Mouse (Mus musculus) hindbrain, embryonic 12.5 days (tissue): Measurements from ENCODE around the gene Sgsm2. TPM values are rescaled to one million over a fixed set of nuclear protein-coding genes. Genes with fewer than 3 reads are reported as not detected.

ENCODE experiments used
- ATAC-seq: fragments of 200-750 bp; cut with Nextera tagmentation; 2 replicates; pipeline ENCODE4 v1.8.0; 2017; ENCODE audit warnings: moderate TSS enrichment; ENCODE audit not compliant: low FRiP score
- H3K27ac ChIP-seq: fragments of 300-500 bp; sonication (generic); 2 replicates; pipeline ENCODE4 v1.5.1; 2016; ENCODE audit warnings: mild to moderate bottlenecking
- H3K27me3 ChIP-seq: fragments of 300-500 bp; sonication (generic); 2 replicates; pipeline ENCODE4 v1.6.1; 2016; ENCODE audit warnings: mild to moderate bottlenecking
- H3K36me3 ChIP-seq: fragments of 300-500 bp; sonication (generic); 2 replicates; pipeline ENCODE4 v1.6.1; 2016; ENCODE audit warnings: mild to moderate bottlenecking
- H3K4me1 ChIP-seq: fragments of 300-500 bp; sonication (generic); 2 replicates; pipeline ENCODE4 v1.6.1; 2016
- H3K4me2 ChIP-seq: fragments of 300-500 bp; sonication (generic); replicated peaks from 2 replicates; pipeline ENCODE4 v1.6.1; 2016; ENCODE audit warnings: mild to moderate bottlenecking
- H3K4me3 ChIP-seq: fragments of 300-500 bp; sonication (generic); 2 replicates; pipeline ENCODE4 v1.5.1; 2016; ENCODE audit warnings: mild to moderate bottlenecking
- H3K9ac ChIP-seq: fragments of 300-500 bp; sonication (generic); 2 replicates; pipeline ENCODE4 v1.6.1; 2016; ENCODE audit warnings: mild to moderate bottlenecking, moderate library complexity
- H3K9me3 ChIP-seq: fragments of 300-500 bp; sonication (generic); replicated peaks from 2 replicates; pipeline ENCODE4 v1.6.1; 2016; ENCODE audit warnings: mild to moderate bottlenecking
- WGBS: fragments of 180-500 bp; shearing (Covaris S2); methylation state at CpG from one replicate; pipeline ENCODE4 v1.1.7; 2016; 5-methylcytosine and 5-hydroxymethylcytosine counted together
- polyA plus RNA-seq: library from polyadenylated mRNA; unstranded; fragments of >200 nt; fragmentation: Nextera tagmentation; extraction: Ambion mirVana; gene quantifications from 2 replicates; pipeline ENCODE4 v1.2.1, GENCODE M21; 2016

The Sgsm2 gene
- polyA plus RNA-seq, 1 experiment from 2014 or later, result 16.1 TPM

DNA sequence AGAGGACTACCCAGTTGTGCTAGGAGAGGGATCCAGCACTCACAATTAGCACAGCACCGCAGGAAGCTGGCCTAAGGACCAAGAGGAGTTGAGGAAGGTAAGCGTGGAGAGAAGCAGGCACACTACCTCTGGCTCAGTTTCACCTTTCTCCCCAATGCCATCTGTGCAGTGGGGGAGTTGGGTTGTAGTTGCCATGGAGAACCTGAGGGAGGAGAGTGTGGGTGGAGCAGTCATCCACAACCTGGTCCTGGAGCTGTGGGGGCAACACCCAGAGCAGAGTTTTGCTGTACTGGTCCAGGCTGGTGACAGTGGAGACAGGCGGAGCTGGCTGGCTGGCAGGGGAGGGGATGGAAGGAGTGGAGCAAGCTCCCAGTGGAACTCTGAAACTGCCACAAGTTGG is 22.2 kb downstream of the Sgsm2 start:
- no peaks in the 10 kb centered on the region for H3K36me3 ChIP-seq
- H3K4me2 ChIP-seq, result no peak overlapping the region
- H3K4me1 ChIP-seq, result peaks cover 37% of the 10 kb centered on the region
- 66% methylated on average over 3 of the region's 3 CpGs for WGBS
- H3K9me3 ChIP-seq, result no peaks in the 10 kb centered on the region
- no peak overlapping the region for H3K4me3 ChIP-seq
- ATAC-seq, result no peak
- no peak overlapping the region for H3K27ac ChIP-seq
- no peak overlapping the region for H3K9ac ChIP-seq
- H3K27me3 ChIP-seq, result no peaks in the 10 kb centered on the region

DNA sequence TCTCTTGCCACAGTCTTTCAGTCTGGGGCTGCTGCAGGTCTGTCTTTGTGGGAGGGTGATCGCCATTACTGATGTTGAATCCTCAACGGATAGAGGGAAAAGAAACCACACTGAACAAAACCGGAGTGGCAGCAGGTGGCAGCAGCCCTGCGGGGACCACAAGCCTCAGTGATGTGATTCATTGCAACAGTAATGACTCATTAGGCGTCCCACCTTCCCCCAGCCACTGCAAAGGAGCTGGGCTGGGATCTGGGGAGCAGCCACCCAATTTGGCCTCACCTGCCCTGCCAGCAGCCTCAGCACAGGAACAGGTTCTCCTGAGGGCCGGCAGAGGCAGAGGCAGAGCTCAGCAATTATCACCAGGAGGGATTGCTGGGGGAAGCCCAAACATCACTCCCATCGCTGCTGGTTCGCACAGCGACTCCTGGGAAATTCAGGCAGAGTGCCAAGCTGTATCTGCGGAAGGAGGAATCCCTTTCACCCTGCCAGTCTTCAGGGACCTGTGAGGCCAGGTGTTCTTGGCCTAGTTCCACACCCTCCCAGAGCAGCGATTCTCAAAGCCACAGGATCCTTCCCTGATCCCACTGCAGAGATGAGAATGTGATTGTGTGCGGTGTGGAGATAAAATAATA is 25.8 kb downstream of the Sgsm2 start:
- Histone ChIP-seq H3K9me3 (no peaks in the 10 kb centered on the region), H3K4me3 (no peak overlapping the region), H3K4me1 (peaks cover 30% of the 10 kb centered on the region), H3K27me3 (no peaks in the 10 kb centered on the region), H3K36me3 (peaks cover 13% of the 10 kb centered on the region), H3K9ac (no peak overlapping the region), H3K27ac (peak overlapping the region; percentile 71), H3K4me2 (peak overlapping the region; percentile 25)
- 33% methylated on average over 12 of the region's 12 CpGs for WGBS
- ATAC-seq, result no peak

DNA sequence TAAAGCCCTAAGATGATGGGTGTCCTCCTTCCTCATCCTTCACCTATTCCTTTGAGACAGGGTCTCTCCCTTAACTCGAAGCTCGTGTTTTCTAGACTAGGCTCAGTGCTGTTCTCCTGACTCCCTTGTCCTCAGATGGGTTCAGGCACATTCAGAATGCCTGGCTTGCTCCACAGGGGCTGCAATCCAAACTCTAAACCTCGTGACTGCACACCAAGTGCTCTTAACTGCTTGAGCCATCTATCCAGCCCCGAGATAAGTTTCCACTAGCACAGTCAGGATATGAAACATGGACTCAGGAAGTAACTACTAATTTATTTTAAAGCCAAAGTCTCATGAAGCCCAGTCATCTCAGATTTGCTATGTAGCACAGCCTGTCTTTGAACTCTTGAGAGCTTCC is 26.3 kb downstream of the Sgsm2 start:
- 82% methylated on average over 4 of the region's 4 CpGs for WGBS
- H3K36me3 ChIP-seq, result peaks cover 14% of the 10 kb centered on the region
- no peaks in the 10 kb centered on the region for H3K9me3 ChIP-seq
- peaks cover 29% of the 10 kb centered on the region for H3K4me1 ChIP-seq
- no peaks in the 10 kb centered on the region for H3K27me3 ChIP-seq
- peak overlapping the region; percentile 71 for H3K27ac ChIP-seq
- no peak overlapping the region for H3K4me2 ChIP-seq
- ATAC-seq, result no peak
- no peak overlapping the region for H3K9ac ChIP-seq
- H3K4me3 ChIP-seq, result no peak overlapping the region

DNA sequence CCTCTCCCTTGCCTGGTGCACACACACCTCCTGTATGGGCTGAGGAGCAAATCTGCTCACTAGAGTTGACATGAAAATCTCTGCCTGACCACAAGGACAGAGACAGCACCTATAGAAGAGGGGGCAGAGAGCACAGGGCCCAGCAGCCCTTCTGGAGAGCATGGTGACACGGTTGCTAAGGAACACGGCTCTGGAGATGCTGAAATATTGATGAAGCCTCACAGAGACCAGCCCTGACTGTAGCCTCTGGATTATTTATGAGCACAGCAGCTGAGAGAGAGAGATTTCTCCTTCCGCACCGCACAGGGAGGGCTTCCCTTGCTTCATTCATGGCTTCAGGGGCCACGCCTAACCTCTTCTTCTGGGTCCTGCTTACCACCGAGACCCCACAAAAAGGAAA is 27.3 kb downstream of the Sgsm2 start:
- no peak overlapping the region for H3K4me3 ChIP-seq
- H3K9me3 ChIP-seq, result no peaks in the 10 kb centered on the region
- H3K4me1 ChIP-seq, result peaks cover 27% of the 10 kb centered on the region
- no peak overlapping the region for H3K4me2 ChIP-seq
- WGBS, result 79% methylated on average over 6 of the region's 6 CpGs
- H3K9ac ChIP-seq, result no peak overlapping the region
- peak; percentile 56 for ATAC-seq
- no peaks in the 10 kb centered on the region for H3K27me3 ChIP-seq
- H3K36me3 ChIP-seq, result peaks cover 20% of the 10 kb centered on the region
- H3K27ac ChIP-seq, result peak overlapping the region; percentile 66

DNA sequence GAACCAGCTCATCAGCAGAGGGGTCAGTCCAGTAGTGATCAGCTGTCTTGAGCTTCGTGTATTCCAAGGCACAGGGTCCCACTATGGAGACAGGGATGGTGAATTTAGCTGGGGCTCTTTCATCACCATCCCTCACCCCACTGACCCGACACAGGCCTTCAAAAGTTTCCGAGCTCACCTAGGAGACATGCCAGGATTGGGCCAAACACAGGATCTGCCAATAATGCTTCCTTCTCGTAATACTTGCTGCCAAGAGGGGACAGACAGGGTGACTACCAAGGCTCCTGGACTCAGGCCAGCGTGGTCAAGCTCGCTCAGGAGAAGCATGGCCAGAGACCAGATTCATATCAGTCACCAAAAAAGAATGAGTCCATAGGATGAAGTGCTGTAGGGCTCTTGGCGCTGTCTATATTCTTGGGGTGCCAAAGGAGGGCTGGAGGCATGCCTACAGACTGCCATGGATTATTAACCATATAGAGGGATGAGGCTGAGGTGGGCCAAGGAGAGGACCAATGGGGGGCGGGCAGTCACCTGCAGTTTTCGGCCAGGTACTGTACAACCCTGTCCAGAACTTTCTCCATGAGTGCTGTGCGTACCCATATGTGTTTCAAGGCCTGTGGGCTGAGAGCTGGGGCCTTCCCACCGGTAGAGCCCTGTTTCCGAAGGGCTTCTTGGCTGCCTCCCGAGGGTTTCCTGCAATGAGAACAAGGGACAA is 28.7 kb downstream of the Sgsm2 start:
- Histone ChIP-seq H3K27ac (no peak overlapping the region), H3K9me3 (no peaks in the 10 kb centered on the region), H3K36me3 (peaks cover 21% of the 10 kb centered on the region), H3K4me2 (no peak overlapping the region), H3K27me3 (no peaks in the 10 kb centered on the region), H3K4me1 (peaks cover 24% of the 10 kb centered on the region), H3K4me3 (no peak overlapping the region), H3K9ac (no peak overlapping the region)
- no peak for ATAC-seq
- WGBS, result 93% methylated on average over 13 of the region's 13 CpGs

DNA sequence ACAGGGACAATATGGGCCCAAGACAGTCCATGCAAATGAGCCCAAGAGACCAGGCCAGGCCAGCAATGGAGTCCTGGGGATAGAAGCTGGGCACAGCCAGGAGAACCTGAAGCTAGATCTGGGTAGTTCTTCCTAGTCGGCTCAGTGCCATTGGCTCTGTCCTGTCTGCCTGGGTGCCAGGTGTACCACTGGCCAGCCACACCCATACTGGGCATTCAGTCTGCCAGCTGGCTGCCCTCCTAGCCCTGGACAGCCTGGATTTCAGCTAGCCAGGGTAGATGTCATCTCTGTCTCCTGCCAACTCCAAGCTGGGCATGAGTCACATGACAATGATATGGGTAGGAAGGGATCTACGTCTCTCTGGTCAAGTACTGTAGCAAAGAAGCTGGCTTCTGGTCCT is 29.7 kb downstream of the Sgsm2 start:
- WGBS, result 78% methylated on average over 2 of the region's 2 CpGs
- Histone ChIP-seq H3K27me3 (no peaks in the 10 kb centered on the region), H3K4me1 (peaks cover 24% of the 10 kb centered on the region), H3K27ac (no peak overlapping the region), H3K9me3 (no peaks in the 10 kb centered on the region), H3K4me2 (no peak overlapping the region), H3K4me3 (no peak overlapping the region), H3K9ac (no peak overlapping the region), H3K36me3 (peaks cover 26% of the 10 kb centered on the region)
- no peak for ATAC-seq

DNA sequence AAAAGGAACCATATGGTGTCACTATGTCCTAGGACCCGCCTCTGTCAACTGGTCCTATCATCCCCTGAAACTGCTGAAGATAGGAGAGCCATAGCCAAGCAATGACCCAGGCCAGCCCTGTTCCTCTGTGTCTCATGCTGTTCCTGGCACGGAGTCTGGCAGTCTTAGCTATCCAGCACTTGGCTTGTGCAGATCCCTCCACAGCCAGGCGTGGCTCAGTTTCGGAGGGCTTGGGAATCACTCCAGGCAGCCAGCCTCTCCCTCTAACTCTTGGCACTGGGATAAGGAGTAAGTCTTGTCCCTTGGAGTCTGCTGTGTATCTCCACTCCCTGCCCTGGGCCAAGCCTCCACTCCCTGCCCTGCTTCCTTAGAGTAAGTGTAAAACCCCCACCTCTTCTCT is 30.2 kb downstream of the Sgsm2 start:
- Histone ChIP-seq H3K27me3 (no peaks in the 10 kb centered on the region), H3K9ac (no peak overlapping the region), H3K36me3 (peaks cover 26% of the 10 kb centered on the region), H3K27ac (no peak overlapping the region), H3K4me1 (peaks cover 24% of the 10 kb centered on the region), H3K4me3 (no peak overlapping the region), H3K9me3 (no peaks in the 10 kb centered on the region), H3K4me2 (no peak overlapping the region)
- WGBS, result 84% methylated on average over 4 of the region's 4 CpGs
- no peak for ATAC-seq

DNA sequence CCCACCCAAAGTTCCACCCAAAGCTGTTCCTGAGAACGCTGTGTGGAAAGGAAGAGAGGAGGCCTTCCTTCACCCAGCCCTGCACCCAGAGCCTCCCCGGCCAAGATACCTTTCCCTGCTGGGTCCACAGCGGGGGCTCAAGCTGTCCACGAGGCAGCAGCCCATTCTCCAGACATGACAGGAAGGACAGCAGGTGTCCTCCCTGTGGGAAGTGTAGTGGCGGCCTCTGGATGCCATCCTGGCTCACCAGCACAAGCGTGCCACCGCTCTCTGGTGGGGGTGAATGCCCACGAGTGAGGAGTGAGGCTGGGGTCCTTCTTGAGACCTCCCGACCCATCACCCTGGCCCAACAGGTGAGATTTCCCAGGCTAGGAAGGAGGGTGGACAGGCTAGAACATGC is 31.6 kb downstream of the Sgsm2 start:
- H3K4me1 ChIP-seq, result peaks cover 14% of the 10 kb centered on the region
- no peaks in the 10 kb centered on the region for H3K9me3 ChIP-seq
- H3K4me3 ChIP-seq, result no peak overlapping the region
- no peak overlapping the region for H3K9ac ChIP-seq
- WGBS, result 81% methylated on average over 9 of the region's 9 CpGs
- H3K36me3 ChIP-seq, result peaks cover 31% of the 10 kb centered on the region
- H3K27ac ChIP-seq, result no peak overlapping the region
- no peak for ATAC-seq
- no peaks in the 10 kb centered on the region for H3K27me3 ChIP-seq
- H3K4me2 ChIP-seq, result no peak overlapping the region

DNA sequence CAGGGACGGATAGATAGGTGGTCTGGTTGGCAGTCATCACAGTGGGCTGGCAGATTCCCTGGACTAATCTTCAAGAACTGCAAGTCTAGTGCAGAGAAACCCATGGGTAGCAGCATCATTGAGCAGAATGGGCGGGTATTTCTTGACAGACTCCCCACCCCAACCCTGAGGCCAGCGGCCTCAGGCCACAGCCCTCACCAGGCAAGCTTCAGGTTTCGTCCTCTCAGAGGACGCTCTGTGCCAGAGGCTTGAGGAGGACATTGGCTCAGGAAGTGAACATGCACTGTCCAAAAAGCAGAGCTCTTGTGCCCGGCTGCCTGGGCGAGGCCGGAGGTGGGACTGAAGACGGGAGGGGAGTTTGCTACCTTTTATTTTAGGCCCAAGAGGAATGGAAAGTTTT is 32.4 kb downstream of the Sgsm2 start:
- 86% methylated on average over 9 of the region's 9 CpGs for WGBS
- peaks cover 35% of the 10 kb centered on the region for H3K36me3 ChIP-seq

DNA sequence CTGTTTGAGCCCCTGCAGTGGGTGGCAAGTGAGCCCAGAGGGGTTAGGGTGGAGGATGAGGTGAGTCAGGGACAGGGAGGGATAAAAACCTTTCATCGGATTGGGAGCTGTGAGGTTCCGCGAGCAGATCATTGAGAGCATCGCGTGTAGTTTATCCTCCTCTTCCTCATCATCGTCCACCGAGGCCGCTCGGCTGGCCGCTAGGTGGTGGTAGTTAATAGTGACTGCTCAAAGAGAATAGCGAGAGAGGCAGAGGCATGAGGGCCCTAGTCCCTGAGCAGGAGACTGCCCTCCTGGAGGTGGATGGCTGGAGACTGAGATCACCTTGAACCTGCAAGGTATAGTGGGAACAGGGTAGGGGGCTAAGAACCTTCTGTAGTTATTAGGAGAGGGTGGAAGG is 33.4 kb downstream of the Sgsm2 start:
- Histone ChIP-seq H3K27me3 (no peaks in the 10 kb centered on the region), H3K4me3 (no peak overlapping the region), H3K27ac (no peak overlapping the region), H3K4me1 (no peaks in the 10 kb centered on the region), H3K4me2 (no peak overlapping the region), H3K9me3 (no peaks in the 10 kb centered on the region), H3K36me3 (peaks cover 40% of the 10 kb centered on the region), H3K9ac (no peak overlapping the region)
- 30% methylated on average over 11 of the region's 11 CpGs for WGBS
- no peak for ATAC-seq

More for the DNA sequence above, 32.4 kb downstream of the Sgsm2 start:
- Histone ChIP-seq H3K4me2 (no peak overlapping the region), H3K9me3 (no peaks in the 10 kb centered on the region), H3K4me1 (peaks cover 5% of the 10 kb centered on the region), H3K4me3 (no peak overlapping the region), H3K9ac (no peak overlapping the region), H3K27me3 (no peaks in the 10 kb centered on the region), H3K27ac (no peak overlapping the region)
- no peak for ATAC-seq

DNA sequence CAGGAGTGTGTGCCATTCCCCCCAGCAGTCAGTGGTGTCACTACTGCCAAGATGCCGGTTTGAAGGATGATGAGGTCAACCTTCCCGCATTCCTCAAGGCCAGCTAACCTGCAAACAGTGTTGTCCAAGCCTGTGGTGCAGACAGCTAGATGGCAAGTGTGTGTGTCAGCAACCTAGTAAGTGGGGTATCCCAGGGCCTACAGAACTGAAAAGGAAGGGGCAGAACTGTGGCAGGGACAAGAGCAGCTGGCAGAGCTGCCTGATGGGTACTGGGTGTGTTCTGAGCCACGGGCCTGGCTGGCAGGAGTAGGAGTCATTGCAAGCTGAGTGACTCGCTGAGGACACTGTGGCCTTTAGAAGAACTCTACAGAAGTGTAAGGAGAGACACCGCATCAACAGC is 34.7 kb downstream of the Sgsm2 start:
- Histone ChIP-seq H3K9ac (no peak overlapping the region), H3K4me1 (no peaks in the 10 kb centered on the region), H3K36me3 (peaks cover 37% of the 10 kb centered on the region), H3K4me3 (no peak overlapping the region), H3K27ac (no peak overlapping the region), H3K9me3 (no peaks in the 10 kb centered on the region), H3K4me2 (no peak overlapping the region), H3K27me3 (no peaks in the 10 kb centered on the region)
- no peak for ATAC-seq
- WGBS, result 86% methylated on average over 5 of the region's 5 CpGs

DNA sequence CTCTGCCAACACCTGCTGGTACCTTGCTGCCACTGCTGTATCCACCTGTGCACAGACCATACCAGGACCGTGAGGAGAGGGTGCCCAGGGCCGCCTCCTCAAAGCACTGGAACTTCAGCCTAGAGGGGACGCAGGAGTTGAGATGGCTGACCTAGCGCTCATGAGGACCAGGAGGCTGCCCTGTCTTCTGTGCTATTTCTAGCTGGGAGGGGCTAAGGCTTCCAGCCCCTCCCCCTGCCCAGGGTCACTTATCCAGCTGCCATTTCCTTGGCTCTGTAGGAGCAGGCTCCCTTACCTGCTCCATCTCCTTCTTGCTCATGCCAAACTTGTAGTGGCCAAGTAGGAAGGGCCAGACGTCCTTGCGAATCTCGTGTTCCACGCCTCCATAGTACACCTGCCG is 39.1 kb downstream of the Sgsm2 start:
- H3K27me3 ChIP-seq, result no peaks in the 10 kb centered on the region
- H3K4me2 ChIP-seq, result no peak overlapping the region
- no peaks in the 10 kb centered on the region for H3K9me3 ChIP-seq
- no peak overlapping the region for H3K4me3 ChIP-seq
- H3K4me1 ChIP-seq, result no peaks in the 10 kb centered on the region
- WGBS, result 90% methylated on average over 9 of the region's 9 CpGs
- ATAC-seq, result no peak
- H3K27ac ChIP-seq, result no peak overlapping the region
- peaks cover 34% of the 10 kb centered on the region for H3K36me3 ChIP-seq
- no peak overlapping the region for H3K9ac ChIP-seq
